17 mouse cellular contexts compared by ENCODE assay signal in genomic region chr3:32538091-32538490, GRCm38 (mm10). TPM values are rescaled to one million over a fixed set of nuclear protein-coding genes. Genes with fewer than 3 reads are reported as not detected.
"Had no signal": no experiment of that assay in that cellular context is flagged by ENCODE, and none has a peak within 500 bp of the region (broad histone marks: within the 10 kb centered on the region; RNA-seq: fewer than 3 reads in every experiment).

No protein-coding gene starts in this region.

- DNase-seq: liver; midbrain, embryonic 14.5 days; thymus, adult 2 months; thymus, postnatal 14 days; thymus, postnatal 4 days had no signal

- H3K9me3 ChIP-seq: kidney, embryonic 15.5 days; limb, embryonic 10.5 days; limb, embryonic 13.5 days; liver, embryonic 12.5 days; liver, embryonic 15.5 days; lung, embryonic 15.5 days had no signal

- H3K4me2 ChIP-seq: kidney, embryonic 15.5 days; limb, embryonic 13.5 days; liver, embryonic 12.5 days; liver, embryonic 15.5 days; lung, embryonic 15.5 days; midbrain, embryonic 11.5 days had no signal

- H3K9ac ChIP-seq: kidney, embryonic 15.5 days; limb, embryonic 13.5 days; liver, embryonic 12.5 days; liver, embryonic 15.5 days; lung, embryonic 15.5 days had no signal

- H3K4me3 ChIP-seq: kidney, embryonic 15.5 days; limb, embryonic 10.5 days; limb, embryonic 13.5 days; liver, embryonic 12.5 days; liver, embryonic 15.5 days; lung, embryonic 15.5 days had no signal

- H3K4me1 ChIP-seq: kidney, embryonic 15.5 days; limb, embryonic 10.5 days; limb, embryonic 13.5 days; lung, embryonic 15.5 days had no signal

- H3K27ac ChIP-seq: kidney, embryonic 15.5 days; limb, embryonic 10.5 days; limb, embryonic 13.5 days; liver, embryonic 12.5 days; liver, embryonic 15.5 days; lung, embryonic 15.5 days had no signal

- H3K27me3 ChIP-seq: kidney, embryonic 15.5 days; limb, embryonic 13.5 days; liver, embryonic 12.5 days; liver, embryonic 15.5 days; lung, embryonic 15.5 days had no signal

- ATAC-seq: liver, embryonic 12.5 days had no signal

RNA-seq across cellular contexts. Expression of gene Kcnmb3, which starts 46.1 kb away (rescaled TPM):
- total RNA-seq: megakaryocyte progenitor cell, adult 5-6 weeks; megakaryocyte-erythroid progenitor cell, adult 5-6 weeks; midbrain, postnatal 0 days had no signal
- polyA plus RNA-seq: kidney, embryonic 15.5 days; liver, embryonic 12.5 days; liver, embryonic 15.5 days; lung, embryonic 15.5 days; neural tube, embryonic 11.5 days; stomach, embryonic 16.5 days had no signal
